Mouse (Mus musculus): ENCODE data around the gene Tmem151a.

- TF ChIP-seq CTCF (IDR thresholded peaks at IDR 0.05; ENCODE audit: extremely low read depth, insufficient read depth, low read length) (no peak), POLR2A (IDR thresholded peaks at IDR 0.05; ENCODE audit: extremely low read depth, insufficient read depth, low read length) (no peak)
These were observed 3.3 kb downstream of the Tmem151a start for GRCm38 (mm10) chr19:5082005-5082404.

Data from cortical plate, adult 2 months (tissue).